Mouse (Mus musculus): ENCODE data around the gene Spon1.

DNA sequence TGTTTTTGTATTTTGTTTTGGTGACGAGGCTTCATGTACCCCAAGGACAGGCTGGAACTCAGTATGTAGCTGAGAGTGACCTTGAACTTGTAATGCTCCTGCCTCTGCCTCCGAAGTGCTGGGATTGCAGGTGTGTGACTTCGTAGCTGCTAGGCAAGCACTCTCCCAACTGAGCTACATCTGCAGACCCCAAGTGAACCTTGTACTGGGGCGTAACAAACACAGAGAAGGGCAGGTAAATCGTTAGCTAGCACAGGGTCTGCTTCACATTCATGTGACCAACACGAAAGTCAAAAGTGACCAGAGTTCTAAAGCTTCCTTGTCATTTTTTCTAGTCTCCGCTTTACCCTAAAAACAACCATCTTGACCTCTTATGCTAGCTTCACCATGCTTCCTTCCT lies 145.1 kb downstream of the Spon1 start:
- TF ChIP-seq CTCF (IDR thresholded peaks at IDR 0.05; ENCODE audit: control insufficient read depth, insufficient read depth, low read length): no peak
- no peak for TF ChIP-seq POLR2A (IDR thresholded peaks at IDR 0.05; ENCODE audit: borderline replicate concordance, control insufficient read depth, low read depth, low read length)
